Mouse (Mus musculus): ENCODE measurements around the gene Atp2a2.
"Not testable (repeated sequence)": the region's sequence is repeated elsewhere in the genome, so short reads cannot be mapped to it uniquely, and the experiment has no call there.

Atp2a2 gene

DNA sequence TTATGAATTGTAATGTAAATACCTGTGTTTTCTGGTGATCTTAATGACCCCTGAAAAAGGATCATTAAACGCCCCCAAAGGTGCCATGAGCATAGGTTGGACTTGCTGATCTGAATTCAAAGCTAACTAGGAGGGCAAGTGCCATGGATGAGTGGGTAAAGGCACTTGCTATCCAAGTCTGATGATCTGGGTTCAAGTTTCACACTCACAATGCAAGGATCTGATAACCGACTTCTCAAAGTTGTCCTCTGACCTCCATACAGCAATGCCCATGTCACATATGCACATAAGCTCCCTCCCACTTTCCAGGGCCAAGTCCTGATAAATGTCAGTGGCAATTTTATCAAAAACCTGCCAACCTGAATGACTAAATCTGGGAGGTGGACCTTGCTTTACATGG is 9.0 kb downstream of the Atp2a2 start:
- DNase-seq = no peak

DNA sequence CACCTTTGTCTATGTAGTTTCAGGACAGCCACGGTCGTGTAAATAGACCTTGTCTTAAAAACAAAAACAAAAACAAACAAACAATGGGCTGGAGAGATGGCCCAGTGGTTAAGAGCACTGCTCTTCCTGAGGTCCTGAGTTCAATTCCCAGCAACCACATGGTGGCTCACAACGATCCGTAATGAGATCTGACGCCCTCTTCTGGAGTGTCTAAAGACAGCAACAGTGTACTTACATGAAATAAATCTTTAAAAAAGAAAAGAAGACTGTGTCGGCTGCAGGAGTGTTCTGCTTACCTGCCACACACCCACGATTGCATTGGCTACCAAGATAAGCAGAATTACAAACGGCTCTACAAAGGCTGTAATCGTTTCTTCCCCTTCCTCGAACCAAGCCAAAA is 10.6 kb downstream of the Atp2a2 start:
- DNase-seq = no peak

DNA sequence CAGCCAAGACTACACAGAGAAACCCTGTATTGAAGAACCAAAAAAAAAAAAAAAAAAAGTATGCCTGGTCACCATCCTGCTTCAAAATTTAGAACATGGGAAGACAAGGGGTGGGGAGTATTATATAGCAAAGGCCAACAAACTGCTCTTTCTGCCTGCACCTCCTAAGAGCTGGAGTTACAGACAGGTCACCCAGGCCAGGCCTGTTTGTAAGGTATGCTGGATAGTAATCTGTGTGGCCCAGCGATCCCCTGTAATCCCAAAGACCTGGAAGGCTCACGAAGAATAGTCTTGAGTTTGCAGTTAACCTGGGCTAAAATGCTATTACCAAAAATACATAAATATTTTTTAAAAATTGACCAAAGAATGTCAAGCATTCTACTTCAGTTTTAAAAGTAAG is 11.9 kb downstream of the Atp2a2 start:
- DNase-seq = no peak

DNA sequence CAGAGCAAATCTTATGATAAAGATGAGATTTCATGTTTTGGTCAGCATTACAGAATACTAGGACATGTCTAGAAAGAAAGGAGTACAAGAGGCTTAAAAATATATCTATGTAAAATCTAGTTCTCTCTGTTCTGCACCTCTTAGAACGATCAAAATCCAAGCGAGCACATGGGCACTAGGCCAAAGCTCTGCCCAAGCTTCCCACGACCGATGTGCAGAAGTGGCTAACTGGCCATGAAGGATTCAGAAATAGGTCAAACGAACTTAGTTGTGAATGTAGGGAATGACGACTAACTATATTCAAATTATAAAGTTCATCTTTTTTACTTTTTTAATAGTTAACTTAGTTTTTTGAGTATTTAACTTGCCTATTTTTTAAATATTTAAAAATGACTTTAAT is 14.2 kb downstream of the Atp2a2 start:
- DNase-seq = peak; percentile 55 to 73

DNA sequence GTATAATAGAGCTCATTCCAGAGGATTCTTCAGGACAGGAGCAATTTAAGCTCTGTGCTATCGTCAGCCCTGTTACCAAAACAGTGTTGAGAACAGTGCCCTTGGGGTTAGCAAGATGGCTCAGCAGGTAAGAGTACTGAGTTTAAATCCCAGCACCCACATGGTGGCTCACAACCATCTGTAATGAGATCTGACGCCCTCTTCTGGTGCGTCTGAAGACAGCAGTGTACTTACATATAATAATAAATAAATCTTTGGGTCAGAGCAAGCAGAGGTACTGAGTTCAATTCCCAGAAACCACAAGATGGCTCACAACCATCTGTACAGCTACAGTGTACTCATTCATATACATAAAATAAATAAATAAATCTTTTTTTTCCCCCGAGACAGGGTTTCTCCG is 15.8 kb downstream of the Atp2a2 start:
- not testable (repeated sequence) for DNase-seq

DNA sequence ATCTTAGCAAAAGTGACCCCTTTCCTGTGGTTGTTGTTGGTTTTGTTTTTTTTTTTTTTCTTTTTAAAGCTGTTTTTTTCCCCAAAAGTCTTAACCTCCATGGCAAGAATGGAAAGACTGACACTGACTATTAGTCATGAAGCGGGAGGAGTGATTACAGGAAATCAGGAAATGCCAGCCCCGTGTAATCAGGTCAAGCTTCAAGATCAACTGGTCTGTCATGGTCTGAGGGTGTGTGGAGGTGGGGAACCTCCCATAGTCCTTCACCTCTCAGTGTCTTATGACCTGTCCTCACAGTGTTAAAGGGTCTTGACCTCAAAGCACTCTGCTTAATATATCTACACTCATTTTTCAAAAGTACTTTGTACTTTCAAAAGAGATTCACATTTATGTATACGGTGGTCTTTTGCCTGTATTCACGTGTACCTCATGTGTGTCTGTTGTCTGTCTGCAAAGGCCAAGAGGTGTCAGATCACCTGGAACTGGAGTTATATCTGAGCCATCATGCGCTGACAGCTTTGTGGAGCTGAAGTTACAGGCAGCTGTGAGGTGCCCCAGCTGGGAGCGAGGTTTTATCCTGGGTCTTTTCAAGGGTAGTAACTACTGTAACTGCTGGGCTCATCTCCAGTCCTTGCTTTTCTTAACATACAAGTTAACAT is 19.2 kb downstream of the Atp2a2 start:
- no peak for DNase-seq

DNA sequence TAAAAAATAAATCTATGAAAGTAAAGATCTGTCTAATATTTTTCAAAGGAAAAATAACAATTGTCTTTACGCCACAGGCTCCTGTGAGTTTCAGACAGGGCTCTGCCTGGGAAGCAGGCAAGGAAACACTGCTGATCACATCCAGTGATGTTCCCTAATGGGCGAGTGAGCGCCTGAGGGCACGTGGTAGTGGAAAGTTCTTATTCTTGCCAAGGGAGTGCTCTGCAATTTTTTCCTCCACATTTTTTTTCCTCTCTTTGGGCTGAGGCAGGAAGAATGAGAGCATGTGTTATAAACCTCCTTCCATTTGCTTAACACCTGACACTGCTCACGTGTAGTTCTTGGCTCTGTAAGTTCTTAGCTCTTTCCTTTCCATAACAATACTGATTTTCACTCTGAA is 20.2 kb downstream of the Atp2a2 start:
- DNase-seq = peak; percentile 69 to 78

DNA sequence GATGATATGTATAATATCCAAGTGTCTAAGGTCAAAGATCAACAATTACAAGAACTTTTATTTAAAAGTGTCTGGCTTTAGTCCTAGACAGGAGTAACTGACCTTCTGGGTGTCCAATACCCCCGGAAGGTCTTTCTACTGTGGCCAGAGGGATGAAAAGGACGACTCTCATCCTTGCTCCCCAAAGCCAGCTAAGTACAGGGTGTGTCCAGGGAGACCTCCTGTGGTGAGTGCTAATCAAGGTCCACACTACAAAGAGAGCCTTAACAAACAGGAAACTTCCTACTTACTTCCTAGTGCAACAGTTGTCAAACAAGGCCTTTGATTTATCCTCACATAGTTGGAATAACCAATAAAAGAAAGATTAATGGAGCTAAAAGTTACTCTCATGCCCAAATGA is 22.9 kb downstream of the Atp2a2 start:
- DNase-seq = no peak

DNA sequence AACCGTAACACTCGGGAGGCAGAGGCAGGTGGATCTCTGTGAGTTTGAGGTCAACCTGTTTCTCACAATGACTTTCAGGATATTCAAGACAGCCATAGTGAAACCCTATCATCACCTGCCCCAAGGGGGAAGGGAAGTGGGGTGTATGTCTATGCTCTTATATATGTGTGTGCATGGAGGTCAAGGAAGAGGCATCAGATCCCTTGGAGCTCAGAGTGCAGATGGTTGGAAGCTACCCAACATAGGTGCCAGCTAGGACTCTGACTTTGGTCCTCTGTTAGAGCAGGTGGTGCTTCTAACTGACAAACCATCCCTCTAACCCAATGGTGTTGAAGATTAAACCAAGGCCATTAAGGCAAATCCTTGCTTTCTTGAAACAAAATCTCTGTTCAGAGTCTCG is 24.5 kb downstream of the Atp2a2 start:
- peak in 1 of 2 experiments; percentile 44 for DNase-seq

DNA sequence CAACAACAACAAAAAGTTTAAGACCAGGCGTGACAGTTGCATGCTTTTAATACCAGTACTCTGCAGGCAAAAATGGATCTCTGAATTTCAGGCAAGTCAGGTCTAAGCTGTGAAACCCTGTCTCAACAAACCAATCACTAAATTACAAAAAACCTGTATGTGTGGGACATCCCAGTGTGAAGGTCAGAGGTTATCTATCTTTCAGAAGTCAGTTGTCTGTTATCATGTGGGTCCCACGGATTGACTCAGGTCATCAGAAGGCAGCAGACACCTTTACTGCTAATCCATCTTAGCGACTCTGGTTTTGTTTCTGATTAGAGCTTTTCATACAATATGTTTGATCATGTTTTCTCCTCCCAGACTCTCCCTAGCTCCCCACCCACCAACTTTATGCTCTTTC is 25.9 kb downstream of the Atp2a2 start:
- DNase-seq = no peak

DNA sequence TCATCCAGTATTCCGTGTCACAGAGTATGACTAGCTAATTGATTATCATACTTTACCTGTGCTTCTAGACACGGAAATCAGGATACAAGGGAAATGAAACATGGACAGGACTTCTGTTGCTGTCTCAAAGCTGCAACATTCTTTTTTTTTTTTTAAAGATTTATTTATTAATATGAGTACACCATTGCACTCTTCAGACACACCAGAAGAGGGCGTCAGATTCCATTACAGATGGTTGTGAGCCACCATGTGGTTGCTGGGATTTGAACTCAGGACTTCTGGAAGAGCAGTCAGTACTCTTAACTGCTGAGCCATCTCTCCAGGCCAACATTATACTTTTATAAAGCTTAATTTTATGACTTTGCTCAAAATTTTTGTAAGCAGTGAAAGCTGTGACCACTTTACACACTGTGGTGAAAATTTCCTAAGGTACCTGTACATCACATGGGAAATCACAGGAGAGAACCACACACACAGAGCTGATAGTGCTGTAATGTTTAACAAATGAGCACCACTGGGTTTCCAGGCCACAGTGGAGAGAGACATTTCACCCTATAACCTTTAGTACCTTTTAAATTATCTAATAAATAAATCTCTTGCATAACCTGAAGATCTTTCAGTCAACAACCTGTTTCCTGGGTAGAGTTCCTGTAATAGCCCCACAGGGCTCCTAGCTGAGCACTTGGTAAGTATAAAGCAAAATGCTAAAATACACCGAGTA is 27.2 kb downstream of the Atp2a2 start:
- no peak for DNase-seq

DNA sequence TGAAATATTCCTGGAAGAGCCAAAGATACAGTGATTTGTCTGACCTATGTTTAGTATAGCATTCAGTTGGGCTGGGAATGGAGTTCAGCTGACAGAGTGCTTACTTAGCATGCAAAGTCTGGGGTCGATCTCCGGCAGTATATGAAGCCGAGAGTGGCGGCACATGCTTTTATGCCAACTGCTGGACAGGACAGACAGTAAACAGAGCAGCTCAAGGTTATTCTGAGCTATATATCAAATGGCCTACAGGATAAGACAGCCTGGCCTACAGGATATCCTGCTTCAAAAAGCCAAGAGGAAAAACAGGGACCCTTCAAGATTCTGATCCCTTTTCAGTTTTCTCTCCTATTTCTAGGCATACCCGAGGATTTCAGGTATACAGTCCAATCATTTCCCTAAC is 30.4 kb downstream of the Atp2a2 start:
- DNase-seq = no peak

DNA sequence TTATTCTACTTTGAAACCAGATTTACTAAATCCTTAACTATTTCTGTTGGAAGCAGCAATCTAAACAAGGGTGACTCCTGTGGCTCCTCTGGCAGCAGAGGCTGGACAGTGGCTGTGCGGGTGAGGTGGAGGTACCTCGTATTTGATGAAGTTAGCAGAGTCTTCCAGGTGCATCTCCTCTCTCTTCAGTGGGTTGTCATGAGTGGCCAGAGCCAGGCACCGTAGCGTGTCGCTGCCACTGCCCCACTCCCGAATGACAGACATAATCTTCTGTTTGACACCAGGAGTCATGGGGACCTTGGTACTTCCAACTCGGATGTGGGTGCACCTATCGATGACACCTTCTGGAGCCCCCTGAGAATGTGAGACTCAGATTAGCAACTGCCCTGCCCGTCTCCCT is 40.6 kb downstream of the Atp2a2 start:
- DNase-seq = no peak

DNA sequence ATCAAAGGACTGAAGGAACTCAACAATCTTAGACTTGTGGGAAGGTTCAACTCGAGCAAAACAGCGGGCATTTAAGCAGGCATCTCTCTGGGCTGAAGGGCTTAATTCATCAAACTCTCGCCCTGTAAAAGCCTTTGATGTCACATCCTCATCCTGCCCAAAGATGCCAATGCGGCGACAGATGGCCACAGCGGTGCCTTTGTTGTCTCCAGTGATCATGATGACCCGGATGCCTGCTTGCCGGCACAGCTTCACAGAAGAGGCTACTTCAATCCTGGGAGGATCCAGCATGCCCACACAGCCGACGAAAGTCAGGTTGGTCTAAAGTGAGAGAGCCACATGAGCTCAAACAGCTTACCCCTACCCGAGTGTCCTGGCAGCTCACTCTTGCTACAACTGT is 41.4 kb downstream of the Atp2a2 start:
- no peak for DNase-seq

DNA sequence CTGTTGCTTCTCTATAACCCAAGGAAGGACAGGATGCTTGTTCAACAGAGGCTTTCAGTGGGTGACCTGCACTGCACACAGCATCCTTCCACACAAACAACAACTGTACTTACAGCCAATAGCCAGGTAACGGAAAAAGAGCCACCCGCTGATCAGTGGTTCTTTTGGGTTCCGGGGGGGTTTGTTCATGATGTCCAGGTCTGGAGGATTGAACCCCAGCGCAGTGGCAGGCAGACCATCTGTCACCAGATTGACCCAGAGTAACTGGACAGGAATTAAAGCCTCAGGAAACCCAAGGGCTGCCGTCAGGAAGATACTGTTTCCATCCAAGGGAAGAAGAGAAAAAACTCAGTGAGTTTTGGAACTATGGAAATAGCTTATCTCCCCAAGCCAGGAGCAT is 42.7 kb downstream of the Atp2a2 start:
- DNase-seq = no peak

DNA sequence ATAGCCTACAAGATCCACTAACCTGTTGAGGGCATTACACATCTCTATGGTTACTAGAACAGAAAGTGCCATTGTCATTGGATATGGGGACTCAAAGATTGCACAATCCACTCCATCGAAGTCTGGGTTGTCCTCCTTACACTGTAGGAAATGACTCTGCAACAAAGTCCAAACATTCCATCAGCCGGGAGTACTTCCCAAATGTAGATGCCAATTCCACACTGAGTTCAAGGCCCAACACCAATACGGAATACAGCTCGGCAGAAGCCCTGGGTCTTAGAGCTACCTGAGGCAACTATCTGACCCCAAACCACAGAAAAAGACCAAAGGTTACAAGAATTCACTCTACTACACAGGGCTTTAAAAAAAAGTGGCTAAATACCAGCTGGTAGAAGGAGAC is 44.0 kb downstream of the Atp2a2 start:
- DNase-seq = no peak

DNA sequence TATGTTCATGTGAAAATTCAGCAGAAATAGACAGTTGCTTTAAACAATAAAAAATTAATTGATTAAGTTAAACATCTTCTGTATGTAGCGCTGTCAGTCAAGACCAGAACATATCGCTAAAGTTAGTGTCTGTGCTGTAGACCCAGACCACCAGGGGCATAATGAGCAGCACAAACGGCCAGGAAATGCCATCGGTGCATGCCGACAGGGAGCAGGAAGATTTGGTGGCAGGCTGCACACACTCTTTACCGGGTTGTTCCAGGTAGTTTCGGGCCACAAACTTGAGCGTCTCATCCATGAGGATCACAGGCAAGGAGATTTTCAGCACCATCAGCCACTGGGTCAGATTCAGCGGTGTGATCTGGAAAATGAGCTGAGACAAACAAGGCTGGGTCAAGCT is 45.0 kb downstream of the Atp2a2 start:
- DNase-seq = not testable (repeated sequence)

DNA sequence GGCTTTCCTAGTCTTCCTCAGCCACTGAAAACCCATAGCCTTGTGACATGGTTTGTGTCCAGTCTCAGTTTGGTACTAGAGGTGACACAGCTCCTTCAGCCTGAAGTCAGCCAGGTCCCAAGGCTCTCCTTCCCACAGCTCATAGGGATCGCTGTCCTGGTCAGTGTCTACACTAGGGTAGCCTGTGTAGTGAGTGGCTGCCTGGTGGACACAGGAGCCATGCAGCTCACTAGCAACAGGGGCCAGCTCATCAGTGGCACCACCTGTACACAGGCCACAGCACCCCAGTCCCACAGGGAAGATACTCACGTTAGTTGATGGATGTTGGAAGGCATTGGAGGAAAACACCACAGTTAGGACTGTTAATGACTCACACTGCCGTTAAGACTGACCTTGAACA is 46.4 kb downstream of the Atp2a2 start:
- DNase-seq = no peak

DNA sequence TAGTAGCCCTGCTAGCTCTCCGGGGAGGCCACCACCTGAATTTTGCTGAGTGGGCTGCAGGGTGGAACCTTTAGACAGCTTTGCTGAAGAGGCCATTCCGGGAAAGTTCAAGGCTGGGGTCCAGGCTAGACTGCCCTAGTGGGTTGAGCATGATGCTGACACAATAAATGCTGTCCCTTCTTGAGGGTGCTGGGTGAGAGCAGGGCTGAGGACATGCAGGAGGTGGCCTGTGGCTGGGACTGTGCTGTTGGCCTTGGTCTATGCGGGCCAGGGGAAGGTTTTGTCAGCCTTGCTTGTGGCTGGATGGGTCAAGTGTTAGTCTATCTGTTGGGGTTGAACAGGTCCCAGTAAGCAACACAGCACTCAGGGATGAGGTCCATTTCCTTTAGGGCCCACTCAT is 47.1 kb downstream of the Atp2a2 start:
- no peak for DNase-seq

DNA sequence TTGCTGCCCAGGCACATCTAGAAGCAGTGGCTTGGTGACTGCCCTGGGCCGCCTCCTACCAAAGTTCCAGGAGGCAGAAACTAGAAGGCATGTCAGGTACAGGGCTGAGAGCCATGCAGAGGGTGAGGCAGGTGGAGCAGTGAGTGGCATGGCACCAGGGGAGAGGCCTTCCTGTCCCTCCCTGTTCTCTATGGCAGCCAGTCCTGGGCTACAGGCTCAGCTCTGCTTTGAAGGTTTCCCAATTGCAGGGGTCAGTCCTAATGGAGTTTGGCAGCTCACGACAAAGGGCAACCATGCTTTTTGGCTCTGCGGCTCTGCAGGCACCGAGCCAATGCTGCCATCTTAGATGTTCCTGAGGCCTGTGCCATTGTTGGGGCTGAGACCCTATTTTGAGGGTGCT is 47.6 kb downstream of the Atp2a2 start:
- DNase-seq = peak in 1 of 2 experiments; percentile 36

DNA sequence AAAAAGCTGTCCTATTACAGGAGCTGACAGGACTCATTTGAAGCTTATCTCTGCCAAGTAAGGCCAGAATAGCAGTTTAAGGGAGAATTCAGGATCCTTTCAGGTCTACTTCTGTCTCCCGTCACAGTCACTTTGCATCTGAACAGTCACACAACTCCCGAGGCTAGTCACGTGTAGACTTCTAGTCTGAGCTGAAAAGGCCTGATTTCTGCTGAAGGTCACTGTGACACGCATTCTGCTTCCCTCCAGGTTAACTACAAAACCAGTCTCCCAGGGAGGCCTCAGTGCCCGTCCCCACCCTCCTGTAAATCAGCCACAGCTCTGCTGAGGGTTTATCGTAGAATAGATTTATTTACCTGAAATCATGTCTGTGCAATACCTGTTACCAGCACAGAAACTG is 48.8 kb downstream of the Atp2a2 start:
- peak; percentile 35 to 36 for DNase-seq

DNA sequence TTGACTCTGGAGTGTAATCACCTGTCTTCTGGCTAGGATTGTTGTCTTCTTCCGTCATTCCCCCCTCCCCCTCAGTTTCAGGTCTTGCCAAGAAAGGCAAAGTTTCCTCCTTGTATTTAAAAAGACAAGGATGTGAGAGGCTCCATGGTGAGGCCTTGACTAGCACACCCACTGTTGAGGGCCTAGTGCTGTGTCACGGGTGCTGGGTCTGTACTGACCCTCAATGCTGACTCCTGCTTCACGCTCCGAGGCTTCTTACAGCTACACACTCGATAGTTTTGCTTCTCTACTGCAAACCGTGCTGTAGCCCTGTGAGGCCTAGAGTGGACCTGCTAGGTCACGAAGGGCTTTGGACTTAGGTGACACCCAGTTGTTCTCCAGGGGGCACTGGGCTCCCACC is 49.8 kb downstream of the Atp2a2 start:
- DNase-seq = no peak

DNA sequence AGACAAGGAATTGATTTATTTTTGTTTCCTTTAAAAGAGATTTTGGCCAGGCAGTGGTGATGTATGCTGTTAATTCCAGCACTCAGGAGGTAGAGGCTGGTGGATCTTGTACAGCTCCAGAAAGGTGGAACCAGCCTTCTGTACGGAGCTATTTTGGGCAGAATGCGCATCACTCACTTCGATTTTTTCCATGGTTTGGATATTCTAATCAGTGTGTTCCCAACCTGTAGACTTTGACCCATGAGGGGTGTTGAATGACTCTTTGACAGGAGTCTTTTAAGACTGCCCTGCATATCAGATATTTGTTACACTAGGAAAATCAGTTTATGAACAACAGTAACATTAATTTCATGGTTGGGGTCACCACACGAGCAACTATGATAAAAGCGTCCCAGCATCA is 50.7 kb downstream of the Atp2a2 start:
- no peak for DNase-seq

DNA sequence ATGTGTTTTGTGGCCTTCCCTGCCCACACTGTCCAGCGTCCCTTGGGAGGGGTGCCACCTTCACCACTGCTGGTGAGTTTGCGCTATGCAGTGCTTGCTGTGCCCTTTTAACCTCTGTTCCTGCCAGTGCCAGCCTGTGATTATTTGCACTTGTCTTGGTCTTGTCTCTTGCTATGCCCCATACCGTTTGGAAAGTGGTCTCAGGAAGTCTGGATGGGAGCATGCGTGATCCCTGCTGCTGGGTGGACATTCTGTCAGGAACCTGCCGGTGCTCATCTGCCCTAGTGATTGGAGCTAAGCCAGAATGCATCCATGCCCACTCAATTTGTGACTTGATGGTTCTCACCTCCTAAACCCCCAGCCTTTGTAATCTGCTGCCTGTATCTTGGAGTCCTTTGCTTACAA is 51.1 kb downstream of the Atp2a2 start:
- peak in 1 of 2 experiments; percentile 38 for DNase-seq

DNA sequence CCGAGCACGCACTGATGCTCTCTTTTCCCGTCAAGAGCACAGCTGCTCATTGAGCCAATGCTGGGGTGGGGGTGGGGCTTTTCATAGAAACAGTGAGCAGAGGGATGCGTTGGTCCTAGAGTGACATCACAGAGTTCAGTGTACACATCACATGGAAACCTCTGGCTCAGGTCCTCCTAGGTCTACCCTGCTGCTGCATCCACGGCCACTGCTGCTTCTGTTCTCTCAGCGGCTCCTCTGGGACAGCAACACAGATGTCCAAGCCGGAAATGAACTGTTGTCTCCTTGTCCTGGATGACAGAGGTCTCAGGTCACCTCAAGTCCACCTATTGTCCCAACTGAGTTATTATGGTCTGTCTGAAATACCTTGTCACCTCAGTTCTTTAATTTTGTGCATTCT is 52.1 kb downstream of the Atp2a2 start:
- no peak for DNase-seq
